8 mouse cellular contexts compared by ENCODE assay signal in genomic region chr7:133032589-133033203, GRCm38 (mm10).
DNase-seq lines count a peak whose midpoint lies in the region; ATAC-seq and TF ChIP-seq lines count a peak whose summit lies in the region.

No protein-coding gene starts in this region.

- no peak overlapping the region for H3K27ac ChIP-seq in ES-E14 (ENCODE audit: insufficient read depth, low read depth, low read length, poor library complexity, severe bottlenecking)
- H3K27ac ChIP-seq in embryonic facial prominence, embryonic 10.5 days (replicated peaks) = peak overlapping the region; percentile 74
- peak overlapping the region; percentile 22; the same call in 1 of the 2 replicates for H3K27ac ChIP-seq in heart, embryonic 12.5 days (ENCODE audit: poor library complexity, severe bottlenecking)
- H3K27ac ChIP-seq in kidney, postnatal 0 days = 0 out of 2 replicates have a peak overlapping the region, but pooled peaks have one; percentile 57
- H3K27ac ChIP-seq in liver, embryonic 14.5 days = no peak overlapping the region
- H3K27ac ChIP-seq in neural tube, embryonic 13.5 days (replicated peaks) = peak overlapping the region; percentile 30

- no peak for TF ChIP-seq EP300 in liver, embryonic 14.5 days (IDR thresholded peaks at IDR 0.05; ENCODE audit: low read depth)

- no peaks in the 10 kb centered on the region for H3K9me3 ChIP-seq in ES-E14 (ENCODE audit: control insufficient read depth, insufficient read depth, low read depth, low read length)
- H3K9me3 ChIP-seq in embryonic facial prominence, embryonic 10.5 days = no peaks in the 10 kb centered on the region
- no peaks in the 10 kb centered on the region for H3K9me3 ChIP-seq in heart, embryonic 12.5 days (replicated peaks)
- no peaks in the 10 kb centered on the region for H3K9me3 ChIP-seq in kidney, postnatal 0 days (replicated peaks; ENCODE audit: low read length)
- H3K9me3 ChIP-seq in liver, embryonic 14.5 days (ENCODE audit: control insufficient read depth, low read length) = no peaks in the 10 kb centered on the region
- H3K9me3 ChIP-seq in neural tube, embryonic 13.5 days = no peaks in the 10 kb centered on the region

- H3K4me3 ChIP-seq in ES-E14 (ENCODE audit: insufficient read depth in 1 of 2, low read depth in 1 of 2, low read length in 2 of 2, poor library complexity in 1 of 2, severe bottlenecking in 1 of 2) = no peak overlapping the region
- no peak overlapping the region for H3K4me3 ChIP-seq in embryonic facial prominence, embryonic 10.5 days
- no peak overlapping the region for H3K4me3 ChIP-seq in heart, embryonic 12.5 days
- H3K4me3 ChIP-seq in kidney, postnatal 0 days (replicated peaks; ENCODE audit: low read depth, low read length) = no peak overlapping the region
- no peak overlapping the region for H3K4me3 ChIP-seq in liver, embryonic 14.5 days (ENCODE audit: insufficient read depth in 1 of 2, low read depth in 2 of 2, low read length in 2 of 2)
- no peak overlapping the region for H3K4me3 ChIP-seq in neural tube, embryonic 13.5 days

- ATAC-seq in heart, embryonic 12.5 days (ENCODE audit: insufficient number of reproducible peaks, low FRiP score) = peak; percentile 16; the same call in 1 of the 2 replicates
- peak; percentile 50; the same call in 1 of the 2 replicates for ATAC-seq in kidney, postnatal 0 days (replicated peaks; ENCODE audit: low FRiP score, low read depth)
- ATAC-seq in liver, embryonic 14.5 days (ENCODE audit: insufficient read depth) = no peak
- peak; percentile 59 for ATAC-seq in neural tube, embryonic 13.5 days (ENCODE audit: low read depth)
- no peak for ATAC-seq in erythroid progenitor cell, adult 5-6 weeks (replicated peaks; ENCODE audit: low FRiP score, poor library complexity, severe bottlenecking)

- H3K9ac ChIP-seq in ES-E14 (ENCODE audit: insufficient read depth, low read depth, low read length, poor library complexity, severe bottlenecking) = no peak overlapping the region
- no peak overlapping the region for H3K9ac ChIP-seq in heart, embryonic 12.5 days
- no peak overlapping the region for H3K9ac ChIP-seq in kidney, postnatal 0 days (ENCODE audit: low read depth, low read length)
- no peak overlapping the region for H3K9ac ChIP-seq in liver, embryonic 14.5 days (replicated peaks)
- 0 out of 2 replicates have a peak overlapping the region, but pooled peaks have one; percentile 9 for H3K9ac ChIP-seq in neural tube, embryonic 13.5 days

- TF ChIP-seq CTCF in kidney, postnatal 0 days (IDR thresholded peaks at IDR 0.05; ENCODE audit: low read depth) = peak; percentile 93
- TF ChIP-seq CTCF in liver, embryonic 14.5 days (IDR thresholded peaks at IDR 0.05; ENCODE audit: low read depth) = peak; percentile 82

- DNase-seq in ES-E14 (ENCODE audit: low read depth, low spot score) = peak; percentile 58
- DNase-seq in adrenal gland, postnatal 25 days = peak; percentile 56
- peak; percentile 72 for DNase-seq in embryonic facial prominence, embryonic 10.5 days (ENCODE audit: low spot score)
- peak; percentile 90 for DNase-seq in kidney, postnatal 0 days (ENCODE audit: low spot score)
- DNase-seq in liver, embryonic 14.5 days (ENCODE audit: low read depth in 3 of 3, low spot score in 3 of 3) = peak in 2 of 3 experiments; percentile 17

- no peak overlapping the region for H3K4me2 ChIP-seq in heart, embryonic 12.5 days
- no peak overlapping the region for H3K4me2 ChIP-seq in kidney, postnatal 0 days (ENCODE audit: low read length)
- no peak overlapping the region for H3K4me2 ChIP-seq in liver, embryonic 14.5 days (ENCODE audit: low read depth)
- H3K4me2 ChIP-seq in neural tube, embryonic 13.5 days = no peak overlapping the region

- peaks cover 31% of the 10 kb centered on the region for H3K36me3 ChIP-seq in ES-E14 (ENCODE audit: control insufficient read depth, insufficient read depth, low read length, poor library complexity, severe bottlenecking)
- H3K36me3 ChIP-seq in embryonic facial prominence, embryonic 10.5 days (replicated peaks) = peaks cover 26% of the 10 kb centered on the region
- H3K36me3 ChIP-seq in heart, embryonic 12.5 days = no peaks in the 10 kb centered on the region
- H3K36me3 ChIP-seq in kidney, postnatal 0 days (ENCODE audit: insufficient read depth, low read length) = no peaks in the 10 kb centered on the region
- H3K36me3 ChIP-seq in liver, embryonic 14.5 days (replicated peaks; ENCODE audit: control insufficient read depth, insufficient read depth, low read depth) = no peaks in the 10 kb centered on the region
- no peaks in the 10 kb centered on the region for H3K36me3 ChIP-seq in neural tube, embryonic 13.5 days

- WGBS in embryonic facial prominence, embryonic 10.5 days = 46% methylated on average over 9 of the region's 9 CpGs
- WGBS in heart, embryonic 12.5 days = 52% methylated on average over 9 of the region's 9 CpGs
- WGBS in kidney, postnatal 0 days = 39% methylated on average over 9 of the region's 9 CpGs
- WGBS in liver, embryonic 14.5 days (ENCODE audit: insufficient replicate concordance) = 51% methylated on average over 9 of the region's 9 CpGs
- 42% methylated on average over 9 of the region's 9 CpGs for WGBS in neural tube, embryonic 13.5 days

- peaks cover 7 to 49% of the 10 kb centered on the region in 2 experiments for H3K4me1 ChIP-seq in ES-E14 (ENCODE audit: control insufficient read depth in 2 of 2, insufficient read depth in 2 of 2, low read length in 2 of 2, poor library complexity in 1 of 2)
- peaks cover 64% of the 10 kb centered on the region for H3K4me1 ChIP-seq in embryonic facial prominence, embryonic 10.5 days
- H3K4me1 ChIP-seq in heart, embryonic 12.5 days (replicated peaks) = peaks cover 64% of the 10 kb centered on the region
- peaks cover 23% of the 10 kb centered on the region for H3K4me1 ChIP-seq in kidney, postnatal 0 days (replicated peaks; ENCODE audit: insufficient read depth, low read length)
- H3K4me1 ChIP-seq in liver, embryonic 14.5 days (replicated peaks; ENCODE audit: control insufficient read depth in 2 of 2, insufficient read depth in 2 of 2, low read length in 1 of 2) = peaks cover 0 to 7% of the 10 kb centered on the region in 2 experiments; a peak in 1 of 4 replicates
- H3K4me1 ChIP-seq in neural tube, embryonic 13.5 days (replicated peaks) = peaks cover 58% of the 10 kb centered on the region

- in situ Hi-C loops in ES-E14 (cut with MboI; ENCODE audit: low sequenced_read_pairs in 2 of 2, unreplicated experiment in 2 of 2) = no loop called here

- H3K27me3 ChIP-seq in embryonic facial prominence, embryonic 10.5 days (replicated peaks; ENCODE audit: low read depth, poor library complexity, severe bottlenecking) = no peaks in the 10 kb centered on the region
- H3K27me3 ChIP-seq in heart, embryonic 12.5 days (replicated peaks) = no peaks in the 10 kb centered on the region
- H3K27me3 ChIP-seq in kidney, postnatal 0 days (ENCODE audit: insufficient read depth, low read length) = no peaks in the 10 kb centered on the region
- no peaks in the 10 kb centered on the region for H3K27me3 ChIP-seq in liver, embryonic 14.5 days (ENCODE audit: control insufficient read depth, insufficient read depth, low read length)
- no peaks in the 10 kb centered on the region for H3K27me3 ChIP-seq in neural tube, embryonic 13.5 days

TF ChIP-seq in ES-E14, 5 proteins besides CTCF, POLR2A, EP300 and RAD21:
- TF ChIP-seq ZC3H11A (IDR thresholded peaks at IDR 0.05; ENCODE audit: borderline replicate concordance, low read depth, low read length) = peak; percentile 47; the same call in 1 of the 2 replicates
- TF ChIP-seq CHD2 (IDR thresholded peaks at IDR 0.05; ENCODE audit: low read depth, low read length) = no peak

Comparison
In these comparisons a context has a peak if more than half of its experiments do, and no peak if none do; other contexts are left out.
1. DNase-seq: peak in every context shown above with its lines; median percentile 90 in kidney, postnatal 0 days; 72 in embryonic facial prominence, embryonic 10.5 days; 58 in ES-E14; 56 in adrenal gland, postnatal 25 days; 17 in liver, embryonic 14.5 days.
2. H3K27ac ChIP-seq: peak in embryonic facial prominence, embryonic 10.5 days (single experiment), heart, embryonic 12.5 days (single experiment), kidney, postnatal 0 days (single experiment) and neural tube, embryonic 13.5 days (single experiment); none in ES-E14 (single experiment) and liver, embryonic 14.5 days (single experiment).
3. ATAC-seq: peak in heart, embryonic 12.5 days (single experiment), kidney, postnatal 0 days (single experiment) and neural tube, embryonic 13.5 days (single experiment); none in liver, embryonic 14.5 days (single experiment) and erythroid progenitor cell, adult 5-6 weeks (single experiment).